Mouse (Mus musculus): Measurements from ENCODE around the gene Adamts1. TPM values are rescaled to one million over a fixed set of nuclear protein-coding genes. Genes with fewer than 3 reads are reported as not detected.

Adamts1 gene
- total RNA-seq, 1 experiment from 2014 or later = 42.8 TPM

DNA sequence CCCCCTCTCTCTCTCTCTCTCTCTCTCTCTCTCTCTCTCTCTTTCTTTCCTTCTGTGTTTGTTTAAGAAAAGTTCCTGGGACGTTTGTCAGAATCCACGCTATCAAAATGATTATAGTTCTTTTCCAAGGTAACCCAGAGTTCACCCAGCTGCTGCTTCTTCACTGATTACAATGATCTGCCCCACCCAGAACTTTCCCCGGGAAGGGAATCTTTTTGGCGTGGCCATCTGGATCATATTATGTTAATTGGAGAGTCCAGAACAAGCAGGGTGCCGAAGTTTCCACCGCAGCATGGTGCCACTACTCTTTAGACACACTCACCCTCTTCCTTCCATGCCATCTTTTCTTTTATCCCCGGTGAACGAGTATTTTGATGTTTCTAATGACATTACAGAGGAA lies 37.2 kb downstream of the Adamts1 start:
- no peak for DNase-seq

DNA sequence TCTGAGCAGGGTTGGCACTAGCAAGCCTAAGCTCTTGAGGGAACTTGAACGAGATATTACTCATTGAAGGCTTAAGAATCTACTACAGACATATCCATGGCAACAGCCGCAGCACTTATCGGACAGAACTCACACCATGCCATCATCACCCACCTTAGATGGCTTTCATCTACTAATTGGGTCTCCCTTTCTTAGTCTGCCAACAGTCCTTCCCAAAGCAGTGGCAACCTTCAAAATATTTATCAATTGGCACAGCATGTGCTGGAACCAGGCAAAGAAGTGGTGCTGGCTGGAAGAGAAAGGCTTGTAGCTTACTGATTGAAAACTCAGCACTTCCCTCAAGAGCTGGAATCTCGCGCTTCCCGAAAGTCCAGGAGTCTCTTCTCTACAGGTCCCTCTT lies 37.7 kb downstream of the Adamts1 start:
- DNase-seq = no peak

- DNase-seq = no peak
These were observed 40.8 kb downstream of the Adamts1 start for GRCm38 (mm10) chr16:85762052-85762665.

GRCm38 (mm10) chr16:85760961-85761580 lies 41.8 kb downstream of the Adamts1 start:
- no peak for DNase-seq

GRCm38 (mm10) chr16:85756101-85756819 lies 46.7 kb downstream of the Adamts1 start:
- DNase-seq = peak; percentile 89

DNA sequence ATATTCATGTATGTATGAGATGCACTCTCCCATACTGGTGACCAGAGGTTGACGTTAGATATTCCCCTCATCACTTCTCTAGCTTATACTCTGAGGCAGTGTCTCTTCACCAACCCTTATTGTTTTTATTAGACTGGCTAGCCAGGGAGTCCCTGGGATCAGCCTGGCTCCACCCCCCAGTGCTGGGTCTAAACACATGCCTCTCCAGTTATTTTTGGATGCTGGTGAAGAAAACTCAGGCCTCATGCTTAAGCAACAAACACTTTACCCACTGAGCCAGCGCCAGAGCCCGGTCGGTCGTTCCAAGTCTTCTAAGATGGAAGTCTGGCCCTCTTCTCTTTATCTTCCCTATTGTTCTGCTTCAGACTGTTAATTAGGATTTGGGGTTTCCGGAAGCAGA lies 53.6 kb downstream of the Adamts1 start:
- DNase-seq = peak; percentile 21

GRCm38 (mm10) chr16:85747589-85748360 lies 55.1 kb downstream of the Adamts1 start:
- DNase-seq = peak; percentile 88

DNA sequence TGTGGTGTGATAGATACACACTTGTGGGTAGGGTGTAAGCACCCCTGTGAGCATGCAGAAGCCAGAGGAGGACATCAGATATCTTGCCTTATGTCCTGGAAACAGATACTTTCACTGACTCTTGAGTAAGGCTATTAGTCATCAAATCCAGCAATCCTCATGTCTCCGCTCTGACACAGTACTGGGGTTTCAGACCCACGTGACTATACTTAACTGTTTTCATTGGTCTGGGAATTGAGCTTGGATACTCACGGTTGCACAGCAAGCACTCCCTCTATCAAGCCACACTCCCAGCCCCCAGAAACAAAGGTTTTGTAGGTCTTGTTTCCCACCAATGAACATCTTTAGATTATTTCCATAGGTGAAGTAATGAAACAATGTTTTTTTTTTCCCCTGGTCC lies 56.5 kb downstream of the Adamts1 start:
- DNase-seq = no peak

Other genes with a start within 250 kb of the Adamts1 start
- gene Cyyr1, start 249.7 kb downstream of the Adamts1 start, total RNA-seq (2021) = 28.2 and 31.1 TPM in 2 replicates
- 9.7 and 10.2 TPM in 2 replicates for gene Adamts5, start 98.7 kb upstream of the Adamts1 start, total RNA-seq (2021)

All from adrenal gland, postnatal 14 days (tissue).